Mouse (Mus musculus): ENCODE results near the gene Zfp940.
"Not testable (repeated sequence)": the region's sequence is repeated elsewhere in the genome, so short reads cannot be mapped to it uniquely, and the experiment has no call there.

The Zfp940 gene

GRCm38 (mm10) chr7:29853219-29853842 lies at the start of gene Zfp940:
Gene Zfp940, minus strand, starts transcription at chr7:29853669.
- peak; percentile 83 for DNase-seq (ENCODE audit: low spot score)

DNA sequence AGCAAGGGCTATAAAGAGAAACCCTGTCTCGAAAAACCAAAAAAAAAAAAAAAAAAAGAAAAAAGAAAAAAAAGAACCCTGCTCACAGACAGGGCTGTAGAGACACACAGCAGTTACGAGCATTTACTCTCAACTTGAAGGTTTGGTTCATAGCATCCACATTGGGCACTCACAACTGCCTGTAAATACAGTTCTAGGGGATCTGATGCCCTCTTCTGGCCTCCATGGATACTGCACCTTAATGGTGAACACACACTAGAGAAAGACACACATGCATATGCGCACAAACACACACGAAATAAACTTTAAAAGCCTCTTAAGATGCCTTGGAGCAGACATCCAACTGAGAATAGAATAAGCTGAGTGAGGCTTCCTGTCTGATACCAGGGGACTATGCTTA lies 44.9 kb upstream of the Zfp940 start:
- DNase-seq (ENCODE audit: low spot score): no peak

DNA sequence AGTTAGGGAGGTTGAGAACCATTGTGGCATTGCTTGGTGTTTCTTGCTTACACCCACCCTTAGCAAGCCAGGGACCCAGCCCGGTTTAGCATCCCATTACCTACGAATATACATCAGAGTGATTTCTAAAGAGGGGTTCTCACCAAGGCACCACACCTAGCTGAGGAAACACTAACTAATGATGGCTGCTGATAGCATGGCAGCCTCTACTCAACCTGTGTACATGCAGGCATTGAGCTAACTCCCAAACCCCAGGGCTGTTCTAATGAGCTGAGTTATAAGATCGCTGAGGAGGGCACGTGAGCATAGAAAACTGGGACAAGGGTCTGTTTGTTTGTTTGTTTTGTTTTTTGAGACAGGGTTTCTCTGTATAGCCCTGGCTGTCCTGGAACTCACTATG lies 39.3 kb upstream of the Zfp940 start:
- DNase-seq (ENCODE audit: low spot score): no peak

- DNase-seq (ENCODE audit: low spot score): no peak
These were observed 37.0 kb upstream of the Zfp940 start for GRCm38 (mm10) chr7:29890501-29890900.

DNA sequence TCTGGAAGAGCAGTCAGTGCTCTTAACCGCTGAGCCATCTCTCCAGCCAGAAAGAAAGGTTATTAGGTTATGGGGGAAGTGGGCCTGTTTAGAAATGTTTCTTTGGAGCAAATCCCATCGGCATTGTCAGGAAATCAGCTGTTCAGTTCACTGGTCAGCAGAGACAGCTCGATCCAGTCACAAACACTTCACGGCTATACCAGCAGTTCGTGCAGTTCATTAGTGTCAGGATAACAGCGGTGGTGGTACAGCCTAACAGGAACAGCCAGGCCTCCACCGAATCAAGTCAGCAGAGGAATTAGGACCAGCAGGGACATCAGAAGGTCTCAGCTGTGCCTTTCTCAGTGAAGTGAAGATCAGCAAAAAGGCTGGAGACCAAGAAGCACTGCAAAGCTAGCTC lies 27.4 kb upstream of the Zfp940 start:
- no peak for DNase-seq (ENCODE audit: low spot score)

DNA sequence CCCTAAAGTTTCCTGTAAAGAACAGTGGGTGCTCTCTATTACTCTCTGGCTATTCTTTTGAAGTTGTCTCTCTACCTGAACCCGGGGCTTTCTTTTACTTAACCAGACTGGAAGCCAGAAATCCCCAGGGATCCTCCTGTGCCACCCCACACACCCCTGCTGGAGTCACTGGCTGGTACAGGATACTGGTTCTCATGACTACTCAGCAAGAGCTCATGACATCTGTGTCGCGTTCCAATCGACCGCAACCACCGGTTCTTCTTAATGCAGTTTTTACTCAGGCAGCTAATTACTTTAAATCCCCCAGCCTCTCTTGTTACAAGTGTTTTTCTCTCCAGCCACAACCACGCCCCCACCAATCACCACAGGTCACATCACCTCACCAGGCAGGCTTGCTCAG lies 26.6 kb upstream of the Zfp940 start:
- no peak for DNase-seq (ENCODE audit: low spot score)

- not testable (repeated sequence) for DNase-seq (ENCODE audit: low spot score)
These were observed 24.1 kb upstream of the Zfp940 start for GRCm38 (mm10) chr7:29877561-29877960.

- DNase-seq (ENCODE audit: low spot score): no peak
These were observed 20.8 kb upstream of the Zfp940 start for GRCm38 (mm10) chr7:29874256-29874655.

- DNase-seq (ENCODE audit: low spot score): no peak
These were observed 8.2 kb upstream of the Zfp940 start for GRCm38 (mm10) chr7:29861660-29862059.

GRCm38 (mm10) chr7:29859532-29860517 lies 6.4 kb upstream of the Zfp940 start, which contains the start of gene Zfp420:
Gene Zfp420, plus strand, starts transcription at chr7:29859979.
- DNase-seq (ENCODE audit: low spot score): peak; percentile 85

DNA sequence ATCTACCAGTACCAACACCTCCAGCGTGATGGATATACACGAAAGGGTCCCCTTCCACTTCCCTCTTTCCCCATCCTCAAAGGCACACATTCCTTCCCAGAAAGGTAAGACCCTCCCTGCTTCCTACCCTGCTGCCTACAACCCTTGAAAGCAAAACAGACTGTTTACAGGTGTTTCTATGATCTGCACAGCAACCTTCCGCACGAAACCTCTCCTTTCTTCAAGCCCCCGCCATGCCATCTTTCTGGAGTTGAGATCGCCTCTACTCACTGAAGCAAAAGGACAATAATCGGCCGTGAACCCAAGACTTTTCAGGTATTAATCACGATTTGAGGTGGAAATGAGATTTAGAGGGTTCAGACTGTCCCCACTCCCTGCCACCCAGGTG lies 644 bp downstream of the Zfp940 start:
- no peak for DNase-seq (ENCODE audit: low spot score)

GRCm38 (mm10) chr7:29844616-29845015 lies 8.9 kb downstream of the Zfp940 start:
- no peak for DNase-seq (ENCODE audit: low spot score)

- no peak for DNase-seq (ENCODE audit: low spot score)
These were observed 11.4 kb downstream of the Zfp940 start for GRCm38 (mm10) chr7:29842105-29842504.

GRCm38 (mm10) chr7:29839256-29839655 lies 14.2 kb downstream of the Zfp940 start:
- DNase-seq (ENCODE audit: low spot score): no peak

- DNase-seq (ENCODE audit: low spot score): no peak
These were observed 16.7 kb downstream of the Zfp940 start for GRCm38 (mm10) chr7:29836816-29837215.

GRCm38 (mm10) chr7:29829804-29830203 lies 23.7 kb downstream of the Zfp940 start:
- DNase-seq (ENCODE audit: low spot score): no peak

GRCm38 (mm10) chr7:29828001-29828400 lies 25.5 kb downstream of the Zfp940 start:
- DNase-seq (ENCODE audit: low spot score): no peak

DNA sequence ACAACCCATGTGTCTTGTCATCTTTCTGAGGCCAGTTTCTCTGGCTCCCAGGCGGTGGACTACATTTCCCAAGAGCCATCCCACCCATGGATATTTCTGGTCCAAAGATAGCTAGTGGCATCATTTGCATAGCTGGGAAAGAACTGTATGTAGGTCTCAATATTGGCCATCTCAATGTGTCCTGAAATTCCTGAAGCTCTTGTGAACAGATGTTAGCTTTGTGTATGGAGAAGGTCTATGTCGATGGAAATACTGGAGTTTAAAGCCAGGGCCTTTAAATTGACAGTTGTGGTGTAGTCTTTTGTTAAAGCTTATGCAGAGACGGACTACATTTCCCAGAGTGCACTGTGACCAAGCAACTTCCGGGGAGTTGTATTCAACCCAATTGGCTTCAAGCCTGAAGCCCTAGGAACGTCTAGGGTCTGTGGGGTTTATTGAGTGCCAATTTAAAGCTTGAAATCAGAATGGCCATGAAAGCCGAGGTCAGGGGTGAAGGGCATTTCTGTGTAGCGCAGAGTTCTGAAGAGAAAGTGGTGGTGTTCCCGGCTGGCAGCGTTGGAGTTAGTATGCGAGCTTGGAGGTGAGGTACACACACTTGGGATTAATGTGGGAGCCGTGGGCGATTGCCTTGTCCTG lies 34.7 kb downstream of the Zfp940 start:
- peak; percentile 64 for DNase-seq (ENCODE audit: low spot score)

DNA sequence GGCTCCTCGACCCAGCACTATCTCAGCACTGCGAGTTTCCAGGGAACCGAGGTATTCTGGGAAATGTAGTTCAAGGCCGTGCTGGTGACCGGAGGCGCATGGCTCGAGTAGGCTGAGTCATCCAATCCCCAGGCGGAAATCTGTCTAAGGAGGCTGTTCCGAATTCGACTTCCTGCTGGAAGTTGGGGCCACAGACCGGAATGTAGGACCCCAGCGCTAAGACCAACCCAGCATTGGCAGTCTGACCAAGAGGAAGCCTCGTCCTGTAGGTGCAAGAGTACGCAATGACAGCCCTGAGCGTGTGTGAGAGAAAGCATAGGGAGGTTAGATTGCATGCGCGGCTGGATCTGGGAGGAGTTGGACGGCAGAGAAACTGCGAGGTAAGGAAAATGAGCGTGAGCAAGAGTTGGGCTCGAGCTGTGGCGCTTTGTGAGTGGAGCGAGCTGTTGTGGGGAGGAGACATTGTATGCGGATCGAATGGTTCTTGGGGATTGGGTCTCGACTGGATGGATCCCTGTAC lies 37.5 kb downstream of the Zfp940 start, which contains the start of gene Zfp790:
Gene Zfp790 (plus strand): TSS at position 205 of the 520 bp plus-strand sequence.
- DNase-seq (ENCODE audit: low spot score): peak; percentile 75

DNA sequence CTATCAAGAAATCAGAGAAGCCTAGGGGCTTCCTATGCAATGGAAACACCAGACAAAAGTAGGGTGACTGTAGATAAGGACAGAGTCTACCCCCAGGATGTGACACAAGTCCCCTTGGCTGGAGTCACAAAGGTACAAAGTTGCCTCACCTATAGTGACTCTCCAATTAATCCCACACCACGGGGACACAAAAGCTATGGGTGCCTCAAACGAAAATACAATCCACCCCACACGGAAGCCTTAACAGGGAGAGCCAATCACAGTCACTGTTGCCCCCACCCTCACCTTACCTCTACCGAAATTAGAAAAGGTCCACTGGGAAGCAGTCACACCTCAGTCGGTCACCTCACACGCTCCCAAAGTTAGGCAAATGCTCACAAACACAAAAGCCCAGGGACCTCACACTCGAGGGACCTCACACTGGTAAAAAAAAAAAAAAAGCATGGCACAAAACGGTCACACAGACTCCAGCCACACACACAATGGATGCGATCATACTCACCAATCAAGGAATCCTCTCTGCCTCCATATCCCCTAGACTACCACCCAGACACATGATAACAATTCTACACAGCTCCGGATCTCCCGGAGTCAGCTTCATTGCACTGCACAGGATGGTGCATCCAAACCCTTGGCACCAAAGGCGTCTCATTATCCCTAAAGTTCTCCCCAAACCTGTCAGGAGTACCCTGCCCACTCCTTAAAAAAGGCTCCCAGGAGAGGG lies 38.2 kb downstream of the Zfp940 start:
- no peak for DNase-seq (ENCODE audit: low spot score)

GRCm38 (mm10) chr7:29814381-29814780 lies 39.1 kb downstream of the Zfp940 start:
- no peak for DNase-seq (ENCODE audit: low spot score)

DNA sequence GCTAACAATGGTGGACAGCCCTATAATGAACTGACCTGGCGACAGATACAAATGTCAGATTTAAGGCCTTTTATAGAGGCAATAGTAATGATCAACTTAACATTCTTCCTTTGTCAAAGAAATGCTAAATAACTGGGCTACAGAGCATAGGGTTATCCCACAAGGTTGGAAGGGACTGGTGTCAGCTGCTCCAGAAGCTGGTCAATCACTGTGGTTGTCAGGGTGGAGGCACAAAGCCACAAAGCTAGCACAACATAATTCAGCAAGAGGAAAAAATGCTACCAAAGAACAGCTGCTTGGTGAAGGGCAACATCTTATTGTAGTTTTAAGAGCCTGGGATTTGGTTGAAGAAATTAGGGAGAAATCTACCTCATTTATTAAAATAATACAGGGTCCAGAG lies 41.2 kb downstream of the Zfp940 start:
- no peak for DNase-seq (ENCODE audit: low spot score)

All from testis, postnatal 10 days (tissue).